Comparison of ENCODE assay signal across 8 mouse cellular contexts in genomic region chr10:86299795-86300194, GRCm38 (mm10). TPM values are rescaled to one million over a fixed set of nuclear protein-coding genes. Genes with fewer than 3 reads are reported as not detected.
DNase-seq lines count a peak whose midpoint lies in the region; ATAC-seq and TF ChIP-seq lines count a peak whose summit lies in the region.

No protein-coding gene starts in this region.

- 31% methylated on average over 6 of the region's 6 CpGs for WGBS in liver, embryonic 12.5 days (ENCODE audit: insufficient replicate concordance)
- WGBS in stomach, postnatal 0 days = 38% methylated on average over 6 of the region's 6 CpGs

- H3K9ac ChIP-seq in liver, embryonic 12.5 days = 0 out of 2 replicates have a peak overlapping the region, but pooled peaks have one; percentile 61
- H3K9ac ChIP-seq in stomach, postnatal 0 days (ENCODE audit: low read length) = peak overlapping the region; percentile 81; the same call in 1 of the 2 replicates

- no peak for TF ChIP-seq POLR2A in testis, adult 2 months (IDR thresholded peaks at IDR 0.05; ENCODE audit: control insufficient read depth, low read depth, low read length)

- H3K4me1 ChIP-seq in testis, adult 2 months (ENCODE audit: control insufficient read depth, insufficient read depth, low read length) = peaks cover 19% of the 10 kb centered on the region
- H3K4me1 ChIP-seq in liver, embryonic 12.5 days = peaks cover 48% of the 10 kb centered on the region
- no peaks in the 10 kb centered on the region for H3K4me1 ChIP-seq in stomach, postnatal 0 days (replicated peaks; ENCODE audit: control insufficient read depth, insufficient read depth)

- peak; percentile 93 for DNase-seq in heart, adult 11 months
- DNase-seq in heart, postnatal 4 days = no peak
- no peak for DNase-seq in testis, postnatal 10 days (ENCODE audit: low spot score)
- no peak for DNase-seq in stomach, postnatal 0 days (ENCODE audit: low spot score)
- DNase-seq in spleen, adult 18-20 months = no peak

- H3K4me2 ChIP-seq in liver, embryonic 12.5 days = peak overlapping the region; percentile 86
- peak overlapping the region; percentile 88 for H3K4me2 ChIP-seq in stomach, postnatal 0 days (replicated peaks; ENCODE audit: low read depth)

- no peak for TF ChIP-seq CTCF in testis, adult 2 months (IDR thresholded peaks at IDR 0.05; ENCODE audit: control insufficient read depth, insufficient read depth, insufficient replicate concordance, low read depth, low read length)
- TF ChIP-seq CTCF in stomach, postnatal 0 days (IDR thresholded peaks at IDR 0.05; ENCODE audit: low read depth) = no peak

- H3K4me3 ChIP-seq in testis, adult 2 months (ENCODE audit: control insufficient read depth, low read depth, low read length) = peak overlapping the region; percentile 33; the same call in 1 of the 2 replicates
- H3K4me3 ChIP-seq in liver, embryonic 12.5 days = peak overlapping the region; percentile 56
- H3K4me3 ChIP-seq in stomach, postnatal 0 days (ENCODE audit: low read depth, low read length) = peak overlapping the region; percentile 73

- no peaks in the 10 kb centered on the region for H3K27me3 ChIP-seq in testis, adult 2 months (ENCODE audit: control insufficient read depth, insufficient read depth, low read length)
- peaks cover 72% of the 10 kb centered on the region for H3K27me3 ChIP-seq in liver, embryonic 12.5 days (replicated peaks)
- H3K27me3 ChIP-seq in stomach, postnatal 0 days (ENCODE audit: control insufficient read depth, insufficient read depth, low read length) = no peaks in the 10 kb centered on the region

- no peak for TF ChIP-seq EP300 in stomach, postnatal 0 days (optimal IDR thresholded peaks at IDR 0.05)

- no peak for ATAC-seq in liver, embryonic 12.5 days
- ATAC-seq in stomach, postnatal 0 days (ENCODE audit: low FRiP score, low TSS enrichment) = no peak
- no peak for ATAC-seq in erythroblast, adult 5-6 weeks (replicated peaks; ENCODE audit: low FRiP score, poor library complexity, severe bottlenecking)

- H3K27ac ChIP-seq in testis, adult 2 months (ENCODE audit: control insufficient read depth, insufficient read depth, low read depth, low read length) = no peak overlapping the region
- H3K27ac ChIP-seq in liver, embryonic 12.5 days = no peak overlapping the region
- H3K27ac ChIP-seq in stomach, postnatal 0 days (replicated peaks) = peak overlapping the region; percentile 45; the same call in 1 of the 2 replicates

- no peaks in the 10 kb centered on the region for H3K9me3 ChIP-seq in liver, embryonic 12.5 days (replicated peaks)
- no peaks in the 10 kb centered on the region for H3K9me3 ChIP-seq in stomach, postnatal 0 days (ENCODE audit: control insufficient read depth, low read length)

- H3K36me3 ChIP-seq in testis, adult 2 months (ENCODE audit: control insufficient read depth, insufficient read depth, low read length) = no peaks in the 10 kb centered on the region
- no peaks in the 10 kb centered on the region for H3K36me3 ChIP-seq in liver, embryonic 12.5 days
- H3K36me3 ChIP-seq in stomach, postnatal 0 days (ENCODE audit: control insufficient read depth, insufficient read depth, low read length) = no peaks in the 10 kb centered on the region

RNA-seq across cellular contexts. Expression of gene Timp3, which starts 0.4 kb away (rescaled TPM):
- 100 to 1,000 TPM; 139 to 143 TPM for total RNA-seq in heart, postnatal 4 days (2021)
- 9.1 and 12.0 TPM in 2 replicates for polyA plus RNA-seq in testis, adult 2 months (2012; rRNA removed)
- 16.3 and 17.0 TPM in 2 replicates for polyA plus RNA-seq in liver, embryonic 12.5 days (2016; fragmentation: Nextera tagmentation; extraction: Ambion mirVana)
- 33.0 and 33.9 TPM in 2 replicates for polyA plus RNA-seq in stomach, postnatal 0 days (2015; fragmentation: Nextera tagmentation; extraction: Ambion mirVana)
- 0.42 TPM in 1 of 2 replicates, not detected in the other for total RNA-seq in erythroblast, adult 5-6 weeks (2015; ENCODE audit: low replicate concordance)
- total RNA-seq in erythroblast, adult 5-6 weeks (2017; ENCODE audit: low replicate concordance) = 0.77 and 0.84 TPM in 2 replicates
